Mouse (Mus musculus) left cerebral cortex, adult 9 months (tissue): ENCODE measurements around the gene Olfr551.
"Not testable (repeated sequence)": the region's sequence is repeated elsewhere in the genome, so short reads cannot be mapped to it uniquely, and the experiment has no call there.

Experiments
- DNase-seq, 2 experiments: peaks; one replicate each; pipeline ENCODE4 v3.0.0; 2022; ENCODE audit warnings: low spot score in 2 of 2

Olfr551 gene

DNA sequence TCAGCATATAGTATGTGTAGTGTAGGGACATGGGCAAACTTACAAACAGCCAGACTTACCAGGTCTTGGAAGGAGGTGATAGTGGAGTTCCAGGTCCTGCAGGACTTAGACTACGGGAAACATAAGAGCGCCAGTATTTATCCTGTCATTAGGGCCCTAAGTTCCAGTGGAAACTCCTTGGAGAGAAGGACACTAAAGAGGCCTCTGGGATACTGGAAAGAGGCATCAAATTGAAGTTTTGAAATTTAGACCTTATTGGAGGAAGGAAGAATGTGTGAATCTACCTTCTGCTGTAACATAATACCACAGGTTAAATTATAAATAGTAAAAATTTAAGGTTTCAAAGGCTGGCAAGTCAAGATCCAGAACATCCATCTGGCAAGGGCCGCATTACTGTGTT, at the start of gene Olfr551:
TSS of gene Olfr551 (minus strand) at position 101 of the 400 bp plus-strand sequence.
- no peak for DNase-seq

- DNase-seq: no peak
Measured at GRCm38 (mm10) chr7:102638132-102638531, 46.4 kb upstream of the Olfr551 start, which contains the start of gene Olfr554. Gene Olfr554, plus strand, starts transcription at chr7:102638432.

DNA sequence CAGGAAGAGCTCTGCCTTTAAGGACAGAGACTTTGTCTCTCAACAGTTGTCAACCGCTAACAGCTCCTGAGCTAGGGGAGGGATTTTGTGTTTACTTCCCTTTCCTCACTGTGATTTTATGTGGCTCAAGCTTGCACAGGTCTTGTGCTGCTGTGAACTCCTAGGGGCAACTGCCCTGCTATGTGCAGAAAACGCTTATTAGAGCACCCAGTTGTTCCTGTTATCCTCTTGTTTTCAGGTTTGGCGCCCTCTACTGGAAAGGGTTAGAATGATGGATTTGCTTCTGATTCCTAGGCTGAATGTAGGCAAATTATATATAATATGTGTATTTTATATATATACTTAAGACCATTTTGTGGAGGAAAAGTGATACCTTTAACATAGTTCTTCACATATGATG, 45.0 kb upstream of the Olfr551 start:
- peak in 1 of 2 experiments; percentile 44 for DNase-seq

- DNase-seq: not testable (repeated sequence)
Measured at GRCm38 (mm10) chr7:102620368-102620767, 28.7 kb upstream of the Olfr551 start.

- DNase-seq: no peak
Measured at GRCm38 (mm10) chr7:102619608-102620007, 27.9 kb upstream of the Olfr551 start.

- DNase-seq: no peak
Measured at GRCm38 (mm10) chr7:102618118-102618517, 26.4 kb upstream of the Olfr551 start, which contains the start of gene Olfr553. Gene Olfr553, minus strand, starts transcription at chr7:102618218.

- DNase-seq: no peak
Measured at GRCm38 (mm10) chr7:102597378-102598031, 5.8 kb upstream of the Olfr551 start, which contains the start of gene Olfr552. Gene Olfr552, plus strand, starts transcription at chr7:102597770.

DNA sequence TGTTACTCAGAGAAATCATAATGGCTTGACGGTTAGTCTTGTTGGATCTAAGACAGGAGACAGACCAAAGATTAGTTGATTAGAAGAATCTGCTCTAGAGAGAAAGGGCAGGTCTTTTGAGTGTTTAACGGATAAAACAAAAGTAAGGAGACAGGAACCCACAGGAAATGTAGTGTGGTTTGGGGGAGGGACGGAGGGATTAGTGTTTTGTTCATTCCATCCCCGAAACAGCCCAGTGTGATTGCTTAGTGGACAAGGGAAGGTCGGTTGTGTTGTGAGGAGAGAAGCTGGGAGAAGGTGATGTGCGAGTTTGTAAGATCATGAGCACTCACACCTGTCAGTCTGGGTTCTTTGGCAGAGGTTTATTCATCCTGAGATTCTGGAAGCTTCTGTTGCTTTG, 15.7 kb downstream of the Olfr551 start:
- no peak for DNase-seq

GRCm38 (mm10) chr7:102573174-102573830, 18.4 kb downstream of the Olfr551 start:
- DNase-seq: no peak

GRCm38 (mm10) chr7:102571142-102571541, 20.5 kb downstream of the Olfr551 start, which contains the start of gene Olfr550:
Gene Olfr550, plus strand, starts transcription at chr7:102571442.
- DNase-seq: no peak

- DNase-seq: no peak
Measured at GRCm38 (mm10) chr7:102566219-102566618, 25.5 kb downstream of the Olfr551 start.

GRCm38 (mm10) chr7:102564999-102565997, 26.4 kb downstream of the Olfr551 start, which contains the start of gene Trim21:
Gene Trim21, minus strand, starts transcription at chr7:102565486.
- peak; percentile 6 to 55 for DNase-seq

- no peak for DNase-seq
Measured at GRCm38 (mm10) chr7:102553279-102553678, 38.4 kb downstream of the Olfr551 start.

DNA sequence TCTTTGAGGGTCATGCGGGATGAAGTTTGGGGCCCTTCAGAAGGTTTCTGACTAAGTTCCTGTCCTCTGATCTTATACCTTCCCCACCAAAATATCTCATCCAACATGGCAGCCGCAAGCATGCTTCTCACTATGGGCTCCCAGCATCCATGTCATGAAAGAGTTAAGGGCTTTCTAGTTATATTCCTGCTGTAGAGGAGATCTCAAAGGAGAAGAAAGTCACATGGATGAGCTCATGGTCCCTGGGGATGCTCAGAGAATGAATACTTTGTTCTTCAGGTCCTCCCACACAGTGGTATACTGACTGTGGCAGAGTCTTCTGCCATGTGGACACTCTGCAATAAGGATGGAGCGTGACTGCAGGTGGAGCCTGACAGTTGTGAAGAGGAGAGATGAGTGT, 42.1 kb downstream of the Olfr551 start, which contains the start of gene Olfr549:
TSS of gene Olfr549 (plus strand) at position 301 of the 400 bp plus-strand sequence.
- no peak for DNase-seq

GRCm38 (mm10) chr7:102541251-102541650, 50.4 kb downstream of the Olfr551 start:
- no peak for DNase-seq

- no peak for DNase-seq
Measured at GRCm38 (mm10) chr7:102540596-102540995, 51.1 kb downstream of the Olfr551 start, which contains the start of gene Olfr548-ps1. Gene Olfr548-ps1, plus strand, starts transcription at chr7:102540896.

DNA sequence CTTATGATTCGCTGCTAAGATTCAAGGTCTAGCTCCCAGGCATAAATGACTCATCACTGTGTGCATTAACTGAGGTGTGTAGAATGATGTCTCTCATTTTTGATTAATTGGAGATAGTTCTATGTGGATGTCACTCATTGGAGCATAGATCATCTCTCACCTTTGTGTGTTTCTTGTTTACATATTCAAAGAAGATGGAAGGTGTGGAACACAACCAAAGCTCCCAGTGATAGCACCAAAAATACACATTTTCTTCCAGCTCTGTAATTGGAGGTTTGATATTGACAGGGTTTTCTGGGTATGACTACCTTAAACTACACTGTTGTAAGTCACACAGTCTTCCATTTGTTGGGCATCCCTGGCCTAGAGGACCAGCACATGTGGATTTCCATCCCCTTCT, 57.2 kb downstream of the Olfr551 start, which contains the start of gene Olfr547:
TSS of gene Olfr547 (plus strand) at position 301 of the 400 bp plus-strand sequence.
- DNase-seq: no peak
